Comparison of ENCODE assay signal across 24 mouse cellular contexts in genomic region chr11:60137170-60137569, GRCm38 (mm10). TPM values are rescaled to one million over a fixed set of nuclear protein-coding genes. Genes with fewer than 3 reads are reported as not detected.
DNase-seq lines count a peak whose midpoint lies in the region; ATAC-seq and TF ChIP-seq lines count a peak whose summit lies in the region.
"Had no signal": no experiment of that assay in that cellular context is flagged by ENCODE, and none has a peak within 500 bp of the region (broad histone marks: within the 10 kb centered on the region; RNA-seq: fewer than 3 reads in every experiment).

No protein-coding gene starts in this region.

- no peak overlapping the region for H3K4me2 ChIP-seq in heart, postnatal 0 days (ENCODE audit: low read depth, low read length)
- H3K4me2 ChIP-seq in lung, postnatal 0 days (replicated peaks; ENCODE audit: low read depth, low read length) = no peak overlapping the region
- H3K4me2 ChIP-seq in stomach, postnatal 0 days (replicated peaks; ENCODE audit: low read depth) = no peak overlapping the region
- H3K4me2 ChIP-seq: embryonic facial prominence, embryonic 13.5 days; forebrain, embryonic 15.5 days; heart, embryonic 12.5 days; hindbrain, embryonic 15.5 days; stomach, embryonic 15.5 days had no signal

- no peak overlapping the region for H3K4me3 ChIP-seq in heart, postnatal 0 days (ENCODE audit: low read depth, low read length)
- no peak overlapping the region for H3K4me3 ChIP-seq in lung, postnatal 0 days (ENCODE audit: low read depth, low read length)
- H3K4me3 ChIP-seq in MEL (ENCODE audit: control insufficient read depth in 1 of 2, insufficient read depth in 1 of 2, low read depth in 2 of 2, low read length in 2 of 2) = no peak overlapping the region
- no peak overlapping the region for H3K4me3 ChIP-seq in stomach, postnatal 0 days (ENCODE audit: low read depth, low read length)
- H3K4me3 ChIP-seq: embryonic facial prominence, embryonic 13.5 days; forebrain, embryonic 15.5 days; heart, embryonic 12.5 days; hindbrain, embryonic 15.5 days; limb, embryonic 10.5 days; myocyte; stomach, embryonic 15.5 days had no signal

- H3K36me3 ChIP-seq in heart, postnatal 0 days (replicated peaks; ENCODE audit: control insufficient read depth, insufficient read depth, low read length) = no peaks in the 10 kb centered on the region
- H3K36me3 ChIP-seq in lung, postnatal 0 days (ENCODE audit: insufficient read depth, low read length) = no peaks in the 10 kb centered on the region
- peaks cover 0 to 9% of the 10 kb centered on the region in 2 experiments; a peak in 1 of 4 replicates for H3K36me3 ChIP-seq in MEL (ENCODE audit: control insufficient read depth in 1 of 2, insufficient read depth in 2 of 2, low read length in 2 of 2)
- no peaks in the 10 kb centered on the region for H3K36me3 ChIP-seq in stomach, postnatal 0 days (ENCODE audit: control insufficient read depth, insufficient read depth, low read length)
- H3K36me3 ChIP-seq: embryonic facial prominence, embryonic 13.5 days; forebrain, embryonic 15.5 days; heart, embryonic 12.5 days; hindbrain, embryonic 15.5 days; stomach, embryonic 15.5 days had no signal

- no peak for TF ChIP-seq EP300 in heart, postnatal 0 days (IDR thresholded peaks at IDR 0.05; ENCODE audit: low read depth)
- TF ChIP-seq EP300 in lung, postnatal 0 days (IDR thresholded peaks at IDR 0.05) = no peak
- TF ChIP-seq EP300 in MEL (IDR thresholded peaks at IDR 0.05; ENCODE audit: low read depth in 1 of 2, low read length in 2 of 2) = no peak
- no peak for TF ChIP-seq EP300 in stomach, postnatal 0 days (optimal IDR thresholded peaks at IDR 0.05)

- peak overlapping the region; percentile 54; the same call in 1 of the 2 replicates for H3K27ac ChIP-seq in heart, postnatal 0 days (ENCODE audit: low read depth)
- H3K27ac ChIP-seq in lung, postnatal 0 days (ENCODE audit: low read length) = no peak overlapping the region
- no peak overlapping the region for H3K27ac ChIP-seq in MEL (ENCODE audit: control insufficient read depth, low read depth, low read length)
- H3K27ac ChIP-seq in stomach, postnatal 0 days (replicated peaks) = no peak overlapping the region
- H3K27ac ChIP-seq: embryonic facial prominence, embryonic 13.5 days; forebrain, embryonic 15.5 days; hindbrain, embryonic 15.5 days; limb, embryonic 10.5 days; stomach, embryonic 15.5 days had no signal

- ATAC-seq in heart, postnatal 0 days (ENCODE audit: insufficient read depth, low read depth) = no peak
- ATAC-seq in lung, postnatal 0 days = no peak
- no peak for ATAC-seq in stomach, postnatal 0 days (ENCODE audit: low FRiP score, low TSS enrichment)
- ATAC-seq: forebrain, embryonic 15.5 days had no signal

- no peak overlapping the region for H3K9ac ChIP-seq in heart, postnatal 0 days (replicated peaks; ENCODE audit: low read depth, low read length)
- no peak overlapping the region for H3K9ac ChIP-seq in lung, postnatal 0 days (replicated peaks; ENCODE audit: low read depth)
- no peak overlapping the region for H3K9ac ChIP-seq in MEL (ENCODE audit: control insufficient read depth, low read depth, low read length, poor library complexity, severe bottlenecking)
- H3K9ac ChIP-seq in stomach, postnatal 0 days (ENCODE audit: low read length) = no peak overlapping the region
- H3K9ac ChIP-seq: embryonic facial prominence, embryonic 13.5 days; forebrain, embryonic 15.5 days; heart, embryonic 12.5 days; hindbrain, embryonic 15.5 days; stomach, embryonic 15.5 days had no signal

- H3K4me1 ChIP-seq in heart, postnatal 0 days (ENCODE audit: control insufficient read depth, insufficient read depth) = peaks cover 57% of the 10 kb centered on the region
- H3K4me1 ChIP-seq in lung, postnatal 0 days (ENCODE audit: insufficient read depth, low read depth, low read length) = peaks cover 5% of the 10 kb centered on the region; the same call in 1 of the 2 replicates
- no peaks in the 10 kb centered on the region for H3K4me1 ChIP-seq in MEL (ENCODE audit: control insufficient read depth in 1 of 2, insufficient read depth in 2 of 2, low read length in 2 of 2)
- H3K4me1 ChIP-seq in stomach, postnatal 0 days (replicated peaks; ENCODE audit: control insufficient read depth, insufficient read depth) = peaks cover 5% of the 10 kb centered on the region; the same call in 1 of the 2 replicates

- no peak for TF ChIP-seq POLR2A in MEL (IDR thresholded peaks at IDR 0.05; ENCODE audit: control insufficient read depth in 1 of 2, insufficient read depth in 1 of 2, low read depth in 1 of 2, low read length in 2 of 2, poor library complexity in 1 of 2)

- no peak for DNase-seq in heart, postnatal 0 days (ENCODE audit: low spot score)
- DNase-seq in heart, adult 9 months (ENCODE audit: low spot score in 2 of 2) = no peak
- peak; percentile 22 for DNase-seq in lung, postnatal 0 days (ENCODE audit: low spot score)
- no peak for DNase-seq in lung, postnatal 10 days
- DNase-seq in MEL (ENCODE audit: low read depth, low spot score) = peak; percentile 60
- DNase-seq in stomach, postnatal 0 days (ENCODE audit: low spot score) = peak; percentile 33
- DNase-seq in adrenal gland, postnatal 14 days = no peak
- DNase-seq in thymus, adult 18-20 months = no peak
- DNase-seq: adrenal gland, postnatal 10 days; B cell, adult 2 months; cerebellum, postnatal 10 days; heart, postnatal 36 days; kidney, adult 11 months; kidney, postnatal 14 days; layer of hippocampus, adult 9-11 months; lung, adult 2 months; midbrain, embryonic 14.5 days had no signal

- no peak for TF ChIP-seq CTCF in heart, postnatal 0 days (IDR thresholded peaks at IDR 0.05; ENCODE audit: low read depth)
- TF ChIP-seq CTCF in lung, postnatal 0 days (IDR thresholded peaks at IDR 0.05) = peak; percentile 41
- TF ChIP-seq CTCF in MEL (IDR thresholded peaks at IDR 0.05 in 2 of 3, conservative IDR thresholded peaks at IDR 0.05 in 1 of 3; ENCODE audit: control insufficient read depth in 1 of 3, insufficient read depth in 1 of 3, low read depth in 2 of 3, low read length in 3 of 3, poor library complexity in 1 of 3, severe bottlenecking in 1 of 3) = no peak
- TF ChIP-seq CTCF in stomach, postnatal 0 days (IDR thresholded peaks at IDR 0.05; ENCODE audit: low read depth) = peak; percentile 40

- H3K27me3 ChIP-seq in heart, postnatal 0 days (ENCODE audit: control insufficient read depth, insufficient read depth, low read length) = no peaks in the 10 kb centered on the region
- H3K27me3 ChIP-seq in lung, postnatal 0 days (replicated peaks; ENCODE audit: insufficient read depth, low read length) = no peaks in the 10 kb centered on the region
- no peaks in the 10 kb centered on the region for H3K27me3 ChIP-seq in MEL (ENCODE audit: control insufficient read depth in 1 of 2, insufficient read depth in 2 of 2, low read length in 2 of 2)
- no peaks in the 10 kb centered on the region for H3K27me3 ChIP-seq in stomach, postnatal 0 days (ENCODE audit: control insufficient read depth, insufficient read depth, low read length)
- H3K27me3 ChIP-seq: embryonic facial prominence, embryonic 13.5 days; forebrain, embryonic 15.5 days; heart, embryonic 12.5 days; hindbrain, embryonic 15.5 days; stomach, embryonic 15.5 days had no signal

- no peak for TF ChIP-seq RAD21 in MEL (IDR thresholded peaks at IDR 0.05; ENCODE audit: low read depth, low read length)

- H3K79me2 ChIP-seq in MEL (ENCODE audit: control insufficient read depth, insufficient read depth, low read length, poor library complexity) = peaks cover 21% of the 10 kb centered on the region

- H3K9me3 ChIP-seq in heart, postnatal 0 days (replicated peaks; ENCODE audit: control insufficient read depth, low read length) = no peaks in the 10 kb centered on the region
- H3K9me3 ChIP-seq in lung, postnatal 0 days (ENCODE audit: low read length) = no peaks in the 10 kb centered on the region
- H3K9me3 ChIP-seq in MEL (replicated peaks; ENCODE audit: insufficient read depth, low read length) = no peaks in the 10 kb centered on the region
- H3K9me3 ChIP-seq in stomach, postnatal 0 days (ENCODE audit: control insufficient read depth, low read length) = no peaks in the 10 kb centered on the region
- H3K9me3 ChIP-seq: embryonic facial prominence, embryonic 13.5 days; forebrain, embryonic 15.5 days; heart, embryonic 12.5 days; hindbrain, embryonic 15.5 days; limb, embryonic 10.5 days; stomach, embryonic 15.5 days had no signal

TF ChIP-seq in MEL, 35 proteins besides CTCF, POLR2A, EP300 and RAD21:
- TF ChIP-seq NRF1 (IDR thresholded peaks at IDR 0.05; ENCODE audit: insufficient read depth, low read depth, low read length, poor library complexity, severe bottlenecking) = no peak
- TF ChIP-seq MAX (IDR thresholded peaks at IDR 0.05; ENCODE audit: low read length) = peak; percentile 63
- TF ChIP-seq MYC (IDR thresholded peaks at IDR 0.05; ENCODE audit: low read depth, low read length) = 0 out of 2 replicates have a peak, but pooled peaks have one; percentile 68
- no peak for TF ChIP-seq JUND (IDR thresholded peaks at IDR 0.05; ENCODE audit: low read depth, low read length)

RNA-seq across cellular contexts. Expression of gene Rai1, which starts 32.4 kb away (rescaled TPM):
- total RNA-seq in heart, postnatal 0 days (2014; rRNA removed; ENCODE audit: low replicate concordance) = 22.5 and 28.1 TPM in 2 replicates
- 9.1 and 10.2 TPM in 2 replicates for polyA plus RNA-seq in heart, postnatal 0 days (2015; fragmentation: Nextera tagmentation; extraction: Ambion mirVana)
- polyA plus RNA-seq in lung, postnatal 0 days (2015; fragmentation: Nextera tagmentation; extraction: Ambion mirVana) = 13.5 and 16.2 TPM in 2 replicates
- total RNA-seq in MEL (2012; rRNA removed) = 25.0 and 26.3 TPM in 2 replicates
- polyA plus RNA-seq in MEL (2012; ENCODE audit: insufficient read depth in 1 of 2, insufficient read length in 2 of 2, low read depth in 1 of 2, low replicate concordance in 2 of 2, missing spikeins in 1 of 2) = 100 to 1,000 TPM in 1 of 2 experiments, 10 to 100 TPM in 1; 56.7 to 101 TPM
- 10.6 and 10.7 TPM in 2 replicates for polyA plus RNA-seq in stomach, postnatal 0 days (2015; fragmentation: Nextera tagmentation; extraction: Ambion mirVana)
- 38.8 and 48.3 TPM in 2 replicates for total RNA-seq in adrenal gland, postnatal 14 days (2021)

Comparison
In these comparisons a context has a peak if more than half of its experiments do, and no peak if none do; other contexts are left out.
1. DNase-seq: peak in lung, postnatal 0 days (single experiment), MEL (single experiment) and stomach, postnatal 0 days (single experiment); none in heart, postnatal 0 days (single experiment), heart, adult 9 months (0 of 2), lung, postnatal 10 days (single experiment), adrenal gland, postnatal 14 days (single experiment) and thymus, adult 18-20 months (0 of 2).
2. CTCF ChIP-seq: peak in lung, postnatal 0 days (single experiment) and stomach, postnatal 0 days (single experiment); none in heart, postnatal 0 days (single experiment) and MEL (0 of 3).